Mouse (Mus musculus) intestine, postnatal 0 days (tissue): ENCODE data around the gene Hk2. TPM values are rescaled to one million over a fixed set of nuclear protein-coding genes. Genes with fewer than 3 reads are reported as not detected.

ENCODE experiments used
- ATAC-seq: fragments of 200-750 bp; cut with Nextera tagmentation; 2 replicates; pipeline ENCODE4 v1.8.0; 2017; ENCODE audit warnings: mild to moderate bottlenecking, moderate TSS enrichment, moderate library complexity
- H3K27ac ChIP-seq: fragments of 300-500 bp; sonication (generic); 2 replicates; pipeline ENCODE4 v1.5.1; 2014; ENCODE audit warnings: mild to moderate bottlenecking, low read depth, low read length, moderate library complexity
- H3K27me3 ChIP-seq: fragments of 300-500 bp; sonication (generic); replicated peaks from 2 replicates; pipeline ENCODE4 v1.6.1; 2014; ENCODE audit warnings: low read length, mixed read lengths; ENCODE audit not compliant: control insufficient read depth, insufficient read depth
- H3K36me3 ChIP-seq: fragments of 300-500 bp; sonication (generic); 2 replicates; pipeline ENCODE4 v1.6.1; 2014; ENCODE audit warnings: mild to moderate bottlenecking, moderate library complexity; ENCODE audit not compliant: control insufficient read depth, insufficient read depth
- H3K4me1 ChIP-seq: fragments of 300-500 bp; sonication (generic); replicated peaks from 2 replicates; pipeline ENCODE4 v1.6.1; 2014; ENCODE audit warnings: antibody characterized with exemption, low read length, mixed read lengths; ENCODE audit not compliant: control insufficient read depth, insufficient read depth
- H3K4me2 ChIP-seq: fragments of 300-500 bp; sonication (generic); replicated peaks from 2 replicates; pipeline ENCODE4 v1.6.1; 2014; ENCODE audit warnings: low read depth, mild to moderate bottlenecking, moderate library complexity
- H3K4me3 ChIP-seq: fragments of 300-500 bp; sonication (generic); 2 replicates; pipeline ENCODE4 v1.5.1; 2014; ENCODE audit warnings: low read depth, low read length
- H3K9ac ChIP-seq: fragments of 300-500 bp; sonication (generic); 2 replicates; pipeline ENCODE4 v1.6.1; 2014; ENCODE audit warnings: mild to moderate bottlenecking, low read depth, low read length
- H3K9me3 ChIP-seq: fragments of 300-500 bp; sonication (generic); 2 replicates; pipeline ENCODE4 v1.6.1; 2016; ENCODE audit warnings: mixed run types; ENCODE audit not compliant: control insufficient read depth
- CTCF ChIP-seq: sonication (generic); IDR thresholded peaks from 2 replicates; pipeline ENCODE4 v1.5.1; 2016; ENCODE audit warnings: low read depth, mild to moderate bottlenecking, control low read depth, antibody characterized with exemption, moderate library complexity
- WGBS: fragments of 180-500 bp; shearing (Covaris S2); extraction: QIAGEN DNeasy Blood & Tissue Kit; methylation state at CpG from one replicate; pipeline ENCODE4 v1.1.7; 2014; 5-methylcytosine and 5-hydroxymethylcytosine counted together
- polyA plus RNA-seq: library from polyadenylated mRNA; unstranded; fragments of >200 nt; fragmentation: Nextera tagmentation; extraction: Ambion mirVana; gene quantifications from 2 replicates; pipeline ENCODE4 v1.2.1, GENCODE M21; 2015

Gene Hk2
- polyA plus RNA-seq, 1 experiment from 2014 or later, result 2.5 TPM

DNA sequence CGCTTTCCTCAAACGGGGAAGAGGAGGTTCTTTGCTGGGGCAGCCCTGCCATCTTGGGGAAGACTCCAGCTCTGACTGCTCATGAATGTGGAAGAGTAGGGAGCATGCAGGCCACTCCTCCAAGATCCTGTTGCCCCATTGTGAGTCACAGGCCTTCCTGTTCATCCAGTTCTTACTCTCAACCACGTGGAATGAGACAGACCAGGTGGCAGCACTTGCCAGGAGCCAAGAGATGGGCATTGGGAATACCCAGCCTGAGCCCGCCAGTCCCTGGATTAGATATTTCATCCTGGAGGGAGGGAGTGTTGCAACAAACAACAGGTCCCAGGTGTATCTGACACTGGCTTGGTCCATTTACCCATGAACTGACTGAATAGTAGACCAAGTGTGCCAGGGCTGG lies 7.6 kb downstream of the Hk2 start:
- Histone ChIP-seq H3K27me3 (peaks cover 3% of the 10 kb centered on the region; the same call in 1 of the 2 replicates), H3K9ac (no peak overlapping the region), H3K4me3 (no peak overlapping the region), H3K4me2 (no peak overlapping the region), H3K27ac (no peak overlapping the region), H3K9me3 (no peaks in the 10 kb centered on the region), H3K36me3 (no peaks in the 10 kb centered on the region), H3K4me1 (peaks cover 4% of the 10 kb centered on the region; the same call in 1 of the 2 replicates)
- TF ChIP-seq CTCF, result no peak
- WGBS, result 63% methylated on average over 4 of the region's 4 CpGs
- no peak for ATAC-seq

DNA sequence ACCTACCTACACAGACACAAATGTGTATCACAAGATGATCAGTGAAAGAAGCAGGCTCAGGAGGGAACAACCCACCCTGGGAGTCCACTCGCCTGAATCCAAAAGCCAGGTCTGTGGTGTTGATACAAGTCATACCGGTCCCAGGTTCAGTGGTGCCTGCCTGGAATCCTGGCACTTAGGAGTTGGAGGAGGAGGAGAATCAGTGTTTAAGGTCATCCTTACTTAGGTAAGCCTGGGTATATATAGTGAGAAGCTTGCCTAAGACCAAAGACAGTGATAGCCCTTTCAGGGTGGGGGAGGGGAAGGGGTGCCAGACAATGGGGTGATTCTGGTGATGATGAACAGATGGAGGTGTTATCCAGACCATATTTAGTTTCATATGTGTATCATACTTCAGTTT lies 9.0 kb downstream of the Hk2 start:
- H3K36me3 ChIP-seq, result no peaks in the 10 kb centered on the region
- no peak for TF ChIP-seq CTCF
- H3K4me2 ChIP-seq, result no peak overlapping the region
- no peaks in the 10 kb centered on the region for H3K9me3 ChIP-seq
- peaks cover 4% of the 10 kb centered on the region; the same call in 1 of the 2 replicates for H3K4me1 ChIP-seq
- H3K9ac ChIP-seq, result no peak overlapping the region
- H3K27ac ChIP-seq, result no peak overlapping the region
- no peak overlapping the region for H3K4me3 ChIP-seq
- WGBS, result 92% methylated on average over 2 of the region's 2 CpGs
- no peaks in the 10 kb centered on the region; the same call in 1 of the 2 replicates for H3K27me3 ChIP-seq
- no peak for ATAC-seq

DNA sequence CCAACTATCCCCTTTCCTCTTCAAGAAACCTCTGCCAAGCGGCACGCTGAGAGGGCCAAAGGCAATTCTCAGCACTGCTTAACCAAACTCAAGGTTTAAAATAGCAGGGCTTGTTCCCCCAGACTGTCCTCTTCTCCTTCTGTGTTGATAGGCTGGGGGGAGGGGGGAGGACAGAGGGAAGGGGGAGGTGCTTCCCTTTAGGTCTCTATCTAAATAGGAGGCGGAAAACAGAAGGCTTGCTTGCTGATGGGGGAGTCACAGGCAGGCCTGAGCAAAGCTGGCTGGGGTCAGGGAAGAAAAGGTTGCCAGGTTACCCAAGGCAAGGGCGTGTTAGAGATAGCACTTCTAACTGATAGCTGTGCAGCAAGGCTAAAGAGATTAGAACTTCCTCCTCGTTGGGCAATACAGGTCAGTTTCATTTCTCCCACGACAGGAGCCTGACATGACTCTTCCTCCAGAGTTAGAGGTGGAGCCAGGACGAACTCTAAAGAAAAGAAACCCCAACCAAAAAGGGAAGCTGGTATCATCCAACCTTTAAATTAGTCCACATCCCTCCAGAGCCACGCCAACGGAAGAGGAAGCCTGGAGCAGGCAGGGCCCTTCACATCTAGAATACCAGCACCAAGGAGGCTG lies 10.3 kb downstream of the Hk2 start:
- Histone ChIP-seq H3K9ac (no peak overlapping the region), H3K27ac (no peak overlapping the region), H3K4me2 (peak overlapping the region; percentile 35; the same call in 1 of the 2 replicates), H3K4me3 (no peak overlapping the region), H3K36me3 (0 out of 2 replicates have a peak, but pooled peaks cover 3% of the 10 kb centered on the region), H3K9me3 (no peaks in the 10 kb centered on the region), H3K27me3 (no peaks in the 10 kb centered on the region; the same call in 1 of the 2 replicates), H3K4me1 (peaks cover 4% of the 10 kb centered on the region; the same call in 1 of the 2 replicates)
- peak; percentile 52; the same call in 1 of the 2 replicates for ATAC-seq
- 25% methylated on average over 9 of the region's 9 CpGs for WGBS
- TF ChIP-seq CTCF, result no peak

DNA sequence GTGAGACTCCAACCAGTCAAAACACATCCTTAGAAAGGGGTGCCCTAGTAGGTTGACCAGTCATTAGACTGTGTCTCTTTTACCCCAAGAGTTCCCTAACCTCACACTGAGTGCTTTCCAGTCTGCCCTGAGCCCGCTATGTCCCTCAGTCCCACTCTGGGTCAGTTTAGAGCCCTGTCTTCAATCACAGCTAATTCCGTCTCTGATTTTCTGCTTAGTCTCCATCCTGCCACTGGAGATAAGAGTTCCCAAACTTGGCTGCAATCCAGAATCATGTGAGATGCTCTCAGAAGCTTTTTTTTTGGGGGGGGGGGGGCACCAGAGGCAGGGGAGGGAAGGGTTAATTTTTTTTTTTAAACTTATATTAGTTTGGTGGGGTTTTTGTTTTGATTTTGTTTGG lies 11.5 kb downstream of the Hk2 start:
- H3K27me3 ChIP-seq, result no peaks in the 10 kb centered on the region; the same call in 1 of the 2 replicates
- H3K4me2 ChIP-seq, result no peak overlapping the region
- peaks cover 4% of the 10 kb centered on the region; the same call in 1 of the 2 replicates for H3K36me3 ChIP-seq
- 53% methylated on average over 2 of the region's 2 CpGs for WGBS
- H3K27ac ChIP-seq, result no peak overlapping the region
- peaks cover 4% of the 10 kb centered on the region; the same call in 1 of the 2 replicates for H3K4me1 ChIP-seq
- no peak for TF ChIP-seq CTCF
- no peak overlapping the region for H3K4me3 ChIP-seq
- ATAC-seq, result no peak
- no peak overlapping the region for H3K9ac ChIP-seq
- H3K9me3 ChIP-seq, result no peaks in the 10 kb centered on the region

DNA sequence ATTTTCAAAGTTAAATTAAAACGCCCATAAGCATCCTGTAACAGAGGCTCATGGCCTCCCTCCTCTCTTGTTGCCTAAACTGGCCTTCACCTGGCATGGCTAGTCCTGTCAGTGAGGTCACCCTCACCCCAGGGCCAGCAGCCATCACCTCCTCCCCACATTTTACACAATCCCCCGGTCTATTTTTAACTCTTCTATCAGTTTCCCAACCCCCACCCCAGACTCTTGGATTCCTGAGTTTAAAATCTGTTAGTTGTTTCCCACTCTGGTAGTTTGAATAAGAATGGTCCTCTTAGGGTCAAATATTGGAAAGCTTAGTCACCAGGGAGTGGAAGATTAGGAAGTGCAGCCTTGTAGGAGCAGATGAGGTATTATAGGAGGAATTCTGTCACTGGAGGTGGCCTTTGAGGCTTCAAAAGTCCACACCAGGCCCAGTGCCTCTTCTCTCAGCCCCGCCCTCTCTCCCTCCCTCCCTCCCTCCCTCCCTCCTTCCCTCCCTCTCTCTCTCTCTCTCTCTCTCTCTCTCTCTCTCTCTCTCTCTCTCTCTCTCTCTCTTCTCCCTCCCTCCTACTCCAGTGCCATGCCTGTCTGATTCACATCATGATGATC lies 13.4 kb downstream of the Hk2 start:
- Histone ChIP-seq H3K27ac (no peak overlapping the region), H3K9ac (no peak overlapping the region), H3K36me3 (peaks cover 4% of the 10 kb centered on the region; the same call in 1 of the 2 replicates), H3K4me3 (no peak overlapping the region), H3K4me1 (peaks cover 4% of the 10 kb centered on the region; the same call in 1 of the 2 replicates), H3K4me2 (no peak overlapping the region), H3K27me3 (no peaks in the 10 kb centered on the region), H3K9me3 (no peaks in the 10 kb centered on the region)
- WGBS, result 68% methylated on average over 3 of the region's 3 CpGs
- no peak for ATAC-seq
- no peak for TF ChIP-seq CTCF

DNA sequence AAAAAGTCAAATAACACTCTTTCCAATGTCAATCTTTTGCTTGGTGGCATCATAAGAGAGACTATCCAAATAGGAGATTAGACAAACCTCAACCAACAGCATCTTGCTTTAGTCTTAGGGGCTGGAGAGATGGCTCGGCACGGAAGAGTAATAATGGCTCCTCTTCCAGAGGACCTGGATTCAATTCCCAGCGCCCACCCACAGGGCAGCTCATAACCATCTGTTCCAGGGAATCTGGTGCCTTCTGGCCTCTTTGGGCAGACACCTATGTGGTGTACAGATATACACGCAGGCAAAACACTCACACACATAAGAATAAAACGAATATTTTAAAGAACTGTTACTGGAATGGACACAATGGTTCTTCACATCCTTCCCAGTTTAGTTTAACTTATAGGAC lies 15.0 kb downstream of the Hk2 start:
- Histone ChIP-seq H3K4me1 (peaks cover 4% of the 10 kb centered on the region; the same call in 1 of the 2 replicates), H3K27ac (no peak overlapping the region), H3K4me3 (no peak overlapping the region), H3K9me3 (no peaks in the 10 kb centered on the region), H3K27me3 (no peaks in the 10 kb centered on the region), H3K9ac (no peak overlapping the region), H3K4me2 (no peak overlapping the region), H3K36me3 (peaks cover 4% of the 10 kb centered on the region; the same call in 1 of the 2 replicates)
- 89% methylated on average over 5 of the region's 5 CpGs for WGBS
- ATAC-seq, result no peak
- no peak for TF ChIP-seq CTCF
